Mouse (Mus musculus) cerebellum, adult 2 months (tissue): Measurements from ENCODE around the gene Palm2. TPM values are rescaled to one million over a fixed set of nuclear protein-coding genes. Genes with fewer than 3 reads are reported as not detected.
A peak's percentile ranks its signal among the peaks of the same experiment; 100 is the strongest.

ENCODE experiments used
- DNase-seq, 2 experiments: peaks; one replicate each; pipeline ENCODE4 v3.0.0; 2021
- H3K27ac ChIP-seq: fragments of 200-500 bp; 2 replicates; pipeline ENCODE4 v1.5.1; 2012; ENCODE audit warnings: low read length, control low read depth, inconsistent platforms; ENCODE audit not compliant: insufficient read depth
- H3K27me3 ChIP-seq: fragments of 200-500 bp; 2 replicates; pipeline ENCODE4 v1.6.1; 2012; ENCODE audit warnings: inconsistent platforms, mild to moderate bottlenecking, low read length, moderate library complexity; ENCODE audit not compliant: control insufficient read depth, insufficient read depth
- H3K4me1 ChIP-seq: fragments of 200-500 bp; 2 replicates; pipeline ENCODE4 v1.6.1; 2011; ENCODE audit warnings: low read length; ENCODE audit not compliant: control insufficient read depth, insufficient read depth
- H3K4me3 ChIP-seq: fragments of 200-500 bp; replicated peaks from 2 replicates; pipeline ENCODE3; 2011; ENCODE audit warnings: mild to moderate bottlenecking, low read depth, low read length, control low read depth; ENCODE audit not compliant: insufficient read depth
- CTCF ChIP-seq: fragments of 200-500 bp; IDR thresholded peaks from 2 replicates; pipeline ENCODE4 v1.5.1; 2011; ENCODE audit warnings: low read depth, mild to moderate bottlenecking, control low read depth, low read length, moderate library complexity, borderline replicate concordance; ENCODE audit not compliant: insufficient read depth
- POLR2A ChIP-seq: fragments of 200-500 bp; IDR thresholded peaks from 2 replicates; pipeline ENCODE4 v1.6.1; 2011; ENCODE audit warnings: low read length, control low read depth, borderline replicate concordance; ENCODE audit not compliant: insufficient read depth
- WGBS: fragments of 180-500 bp; shearing (Covaris S2); methylation state at CpG from one replicate; pipeline ENCODE4 v1.1.7; 2018; 5-methylcytosine and 5-hydroxymethylcytosine counted together
- polyA plus RNA-seq: library from polyadenylated mRNA; depleted of rRNA; stranded (reverse); fragments of >200 nt; gene quantifications from 2 replicates; pipeline ENCODE4 v1.2.3, GENCODE M21; 2012

Gene Palm2
- polyA plus RNA-seq, 1 experiment, result 3.1 TPM

DNA sequence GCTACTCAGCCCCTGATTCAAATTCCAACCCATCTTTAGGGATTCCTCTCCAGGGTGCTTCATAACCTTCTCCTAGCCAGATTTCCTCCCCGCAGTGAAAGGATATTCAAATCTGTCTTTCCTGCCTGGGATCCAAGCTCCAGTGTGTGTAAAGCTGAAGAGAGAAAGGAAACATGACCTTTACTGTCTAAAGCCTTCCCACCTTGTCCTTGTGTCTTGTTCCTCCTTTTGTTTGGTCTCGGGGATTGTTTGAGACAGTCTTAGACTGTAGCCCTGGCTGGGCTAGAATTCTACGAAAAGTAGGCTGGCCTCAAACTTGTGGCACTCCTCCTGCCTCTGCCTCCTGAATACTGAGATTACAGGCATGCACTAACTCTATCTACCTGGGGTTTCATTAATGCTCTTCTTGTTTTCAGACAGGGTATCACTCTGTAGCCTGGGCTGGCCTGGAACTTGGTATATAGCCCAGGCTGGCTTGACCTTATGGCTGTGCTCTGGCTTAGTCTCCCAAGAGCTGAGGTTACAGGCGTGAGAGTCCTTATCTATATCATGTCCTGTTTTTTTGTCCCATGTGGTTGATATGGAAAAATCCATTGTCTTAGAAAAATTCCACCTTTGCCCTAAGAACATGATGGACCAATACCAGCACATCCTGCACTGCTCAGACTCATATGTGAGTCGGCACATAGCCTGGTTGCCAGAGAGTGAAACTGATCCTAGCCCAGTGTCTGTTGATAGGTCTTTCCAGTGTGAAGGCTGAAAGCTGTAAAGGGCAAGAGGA, 260.5 kb downstream of the Palm2 start:
- Histone ChIP-seq H3K4me1 (no peaks in the 10 kb centered on the region), H3K4me3 (no peak overlapping the region), H3K27ac (no peak overlapping the region), H3K27me3 (no peaks in the 10 kb centered on the region)
- TF ChIP-seq CTCF (no peak), POLR2A (no peak)
- no peak for DNase-seq
- 86% methylated on average over 5 of the region's 5 CpGs for WGBS

GRCm38 (mm10) chr4:57696955-57697354, 262.9 kb downstream of the Palm2 start:
- H3K27me3 ChIP-seq, result no peaks in the 10 kb centered on the region
- DNase-seq, result no peak
- WGBS, result 98% methylated on average over 11 of the region's 11 CpGs
- TF ChIP-seq POLR2A (no peak), CTCF (no peak)
- H3K27ac ChIP-seq, result no peak overlapping the region
- no peak overlapping the region for H3K4me3 ChIP-seq
- no peaks in the 10 kb centered on the region; the same call in 1 of the 2 replicates for H3K4me1 ChIP-seq

- no peak overlapping the region; the same call in 1 of the 2 replicates for H3K27ac ChIP-seq
- no peak overlapping the region for H3K4me3 ChIP-seq
- TF ChIP-seq CTCF (no peak), POLR2A (no peak)
- no peaks in the 10 kb centered on the region for H3K27me3 ChIP-seq
- no peak for DNase-seq
- no peaks in the 10 kb centered on the region; the same call in 1 of the 2 replicates for H3K4me1 ChIP-seq
- 63% methylated on average over 12 of the region's 12 CpGs for WGBS
Measured at GRCm38 (mm10) chr4:57697918-57698611, 264.0 kb downstream of the Palm2 start.

DNA sequence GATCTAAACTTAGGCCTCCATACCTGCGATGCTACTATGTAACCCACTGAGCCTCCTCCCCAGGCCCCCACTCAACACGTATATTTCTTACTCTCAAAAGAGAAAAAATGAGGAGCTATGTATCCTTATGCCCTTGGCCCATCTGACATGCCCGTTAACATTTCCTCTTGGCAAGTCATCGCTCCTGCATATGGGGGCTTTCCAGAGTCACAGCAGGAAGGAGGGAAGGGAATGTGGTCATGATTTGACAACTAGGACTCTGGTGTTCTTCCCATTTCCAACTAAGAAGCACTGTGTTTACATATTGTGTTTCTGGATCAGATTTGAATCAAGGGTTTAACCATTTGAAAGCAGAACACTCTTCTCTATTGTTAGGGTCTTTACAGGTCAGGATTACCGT, 267.5 kb downstream of the Palm2 start:
- no peak overlapping the region for H3K27ac ChIP-seq
- WGBS, result 35% methylated on average over 5 of the region's 5 CpGs
- TF ChIP-seq CTCF (no peak), POLR2A (no peak)
- no peaks in the 10 kb centered on the region for H3K27me3 ChIP-seq
- no peaks in the 10 kb centered on the region; the same call in 1 of the 2 replicates for H3K4me1 ChIP-seq
- no peak overlapping the region for H3K4me3 ChIP-seq
- peak in 1 of 2 experiments; percentile 27 for DNase-seq

- DNase-seq, result no peak
- Histone ChIP-seq H3K4me3 (no peak overlapping the region), H3K27ac (no peak overlapping the region), H3K27me3 (no peaks in the 10 kb centered on the region), H3K4me1 (no peaks in the 10 kb centered on the region; the same call in 1 of the 2 replicates)
- 67% methylated on average over 11 of the region's 11 CpGs for whole genome bisulfite sequencing
- TF ChIP-seq CTCF, result no peak
Measured at GRCm38 (mm10) chr4:57703574-57704470, 269.8 kb downstream of the Palm2 start.

DNA sequence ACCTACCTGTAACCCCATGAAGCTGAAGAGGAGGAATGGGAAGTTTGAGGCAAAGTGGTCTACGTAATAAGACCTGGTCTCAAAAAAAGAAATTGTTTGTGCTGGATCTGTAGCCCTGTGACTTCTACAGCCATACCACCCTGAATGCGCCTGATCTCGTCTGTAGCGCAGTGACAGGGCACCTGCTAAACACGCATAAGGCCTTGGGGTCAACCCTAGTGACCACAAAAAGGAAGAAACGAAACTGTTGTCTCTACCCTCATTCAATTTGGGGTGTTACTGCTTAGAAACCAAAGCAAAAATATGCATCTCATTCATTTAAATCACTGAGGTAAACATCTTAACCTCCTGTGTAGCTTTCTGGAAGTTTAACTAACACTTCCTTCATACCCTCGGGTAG, 270.5 kb downstream of the Palm2 start:
- DNase-seq, result no peak
- H3K4me3 ChIP-seq, result no peak overlapping the region
- 96% methylated on average over 7 of the region's 7 CpGs for WGBS

DNA sequence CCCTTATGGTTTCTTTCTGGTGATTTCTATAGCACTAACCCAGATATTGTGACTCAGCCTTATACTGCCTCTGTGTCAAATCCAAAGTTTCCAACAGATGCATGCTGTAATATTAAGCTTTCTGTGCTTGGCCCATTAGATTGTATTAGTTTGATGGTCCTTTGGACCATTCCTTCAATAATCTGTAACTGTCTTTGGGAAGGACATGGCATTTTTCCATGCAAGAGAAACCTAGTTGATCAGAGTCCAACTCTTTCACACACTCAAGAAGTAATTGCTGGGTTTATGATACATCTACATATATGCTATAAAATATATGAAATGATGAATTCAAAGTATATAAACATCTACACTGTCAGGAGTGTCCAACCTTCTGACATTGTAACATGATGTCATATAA, 281.8 kb downstream of the Palm2 start:
- no peak for DNase-seq
- Histone ChIP-seq H3K4me1 (no peaks in the 10 kb centered on the region), H3K27ac (no peak overlapping the region), H3K27me3 (no peaks in the 10 kb centered on the region), H3K4me3 (no peak overlapping the region)
- TF ChIP-seq POLR2A (no peak), CTCF (no peak)

More for the DNA sequence above, 270.5 kb downstream of the Palm2 start:
- TF ChIP-seq POLR2A (no peak), CTCF (no peak)
- Histone ChIP-seq H3K27ac (no peak overlapping the region), H3K27me3 (no peaks in the 10 kb centered on the region), H3K4me1 (no peaks in the 10 kb centered on the region; the same call in 1 of the 2 replicates)
